Comparison of ENCODE assay signal across 22 mouse cellular contexts in genomic region chr9:108788713-108789112, GRCm38 (mm10). TPM values are rescaled to one million over a fixed set of nuclear protein-coding genes. Genes with fewer than 3 reads are reported as not detected.
DNase-seq lines count a peak whose midpoint lies in the region; ATAC-seq and TF ChIP-seq lines count a peak whose summit lies in the region.
"Had no signal": no experiment of that assay in that cellular context is flagged by ENCODE, and none has a peak within 500 bp of the region (broad histone marks: within the 10 kb centered on the region; RNA-seq: fewer than 3 reads in every experiment).

No protein-coding gene starts in this region.

- H3K4me3 ChIP-seq in forebrain, embryonic 14.5 days (ENCODE audit: low read depth, low read length): no peak overlapping the region
- no peak overlapping the region for H3K4me3 ChIP-seq in forebrain, embryonic 11.5 days (ENCODE audit: low read depth, low read length)
- H3K4me3 ChIP-seq in kidney, embryonic 16.5 days (ENCODE audit: low read length): no peak overlapping the region
- H3K4me3 ChIP-seq in forebrain, embryonic 16.5 days (replicated peaks; ENCODE audit: low read length): no peak overlapping the region
- H3K4me3 ChIP-seq in midbrain, postnatal 0 days (ENCODE audit: low read depth, low read length): no peak overlapping the region
- H3K4me3 ChIP-seq: embryonic facial prominence, embryonic 13.5 days; hindbrain, embryonic 15.5 days; limb, embryonic 15.5 days had no signal

- no peak for DNase-seq in forebrain, embryonic 14.5 days (ENCODE audit: low spot score)
- DNase-seq in forebrain, embryonic 11.5 days (ENCODE audit: low spot score): no peak
- DNase-seq in kidney, adult 9 months: no peak
- no peak for DNase-seq in midbrain, postnatal 0 days (ENCODE audit: low spot score)
- no peak for DNase-seq in gastrocnemius, postnatal 10 days
- DNase-seq: adrenal gland, postnatal 14 days; cerebellum, postnatal 10 days; gastrocnemius, postnatal 25 days; heart, postnatal 10 days; kidney, adult 11 months; kidney, postnatal 10 days; liver, postnatal 0 days; lung, postnatal 10 days; right cerebral cortex, postnatal 25 days; thymus, postnatal 14 days had no signal

- no peak overlapping the region for H3K9ac ChIP-seq in forebrain, embryonic 14.5 days (ENCODE audit: low read length)
- H3K9ac ChIP-seq in forebrain, embryonic 11.5 days (ENCODE audit: low read length): no peak overlapping the region
- 0 out of 2 replicates have a peak overlapping the region, but pooled peaks have one; percentile 7 for H3K9ac ChIP-seq in kidney, embryonic 16.5 days (replicated peaks; ENCODE audit: low read length)
- H3K9ac ChIP-seq in forebrain, embryonic 16.5 days (replicated peaks; ENCODE audit: low read depth, low read length): no peak overlapping the region
- H3K9ac ChIP-seq in midbrain, postnatal 0 days (replicated peaks; ENCODE audit: low read length, poor library complexity, severe bottlenecking): no peak overlapping the region
- H3K9ac ChIP-seq: embryonic facial prominence, embryonic 13.5 days; hindbrain, embryonic 15.5 days; limb, embryonic 15.5 days; liver, postnatal 0 days had no signal

- peaks cover 49% of the 10 kb centered on the region for H3K4me1 ChIP-seq in forebrain, embryonic 14.5 days (ENCODE audit: control insufficient read depth, insufficient read depth, low read length)
- peaks cover 15% of the 10 kb centered on the region for H3K4me1 ChIP-seq in forebrain, embryonic 11.5 days (replicated peaks; ENCODE audit: control insufficient read depth, insufficient read depth, low read length)
- peaks cover 70% of the 10 kb centered on the region for H3K4me1 ChIP-seq in kidney, embryonic 16.5 days (ENCODE audit: insufficient read depth, low read length)
- H3K4me1 ChIP-seq in forebrain, embryonic 16.5 days (replicated peaks; ENCODE audit: control insufficient read depth, insufficient read depth, low read length): peaks cover 73% of the 10 kb centered on the region
- peaks cover 32% of the 10 kb centered on the region for H3K4me1 ChIP-seq in midbrain, postnatal 0 days (ENCODE audit: insufficient read depth, low read length)

- TF ChIP-seq CTCF in midbrain, postnatal 0 days (IDR thresholded peaks at IDR 0.05): no peak

- 83% methylated on average over 3 of the region's 3 CpGs for WGBS in forebrain, embryonic 14.5 days
- 80% methylated on average over 3 of the region's 3 CpGs for WGBS in forebrain, embryonic 11.5 days
- WGBS in kidney, embryonic 16.5 days: 31% methylated on average over 3 of the region's 3 CpGs
- WGBS in forebrain, embryonic 16.5 days: 80% methylated on average over 3 of the region's 3 CpGs
- WGBS in midbrain, postnatal 0 days: 69% methylated on average over 3 of the region's 3 CpGs

- no peak for ATAC-seq in forebrain, embryonic 14.5 days
- no peak for ATAC-seq in forebrain, embryonic 11.5 days (replicated peaks; ENCODE audit: low FRiP score)
- ATAC-seq in kidney, embryonic 16.5 days (ENCODE audit: low FRiP score, low TSS enrichment): no peak
- ATAC-seq in forebrain, embryonic 16.5 days: no peak
- ATAC-seq in midbrain, postnatal 0 days (ENCODE audit: low FRiP score): no peak
- ATAC-seq: activated CD4-positive, CD25-positive, alpha-beta regulatory T cell, adult 4 months; liver, postnatal 0 days had no signal

- H3K4me2 ChIP-seq in forebrain, embryonic 14.5 days (ENCODE audit: low read length): 0 out of 2 replicates have a peak overlapping the region, but pooled peaks have one; percentile 5
- no peak overlapping the region for H3K4me2 ChIP-seq in forebrain, embryonic 11.5 days (ENCODE audit: low read depth, low read length, severe bottlenecking)
- H3K4me2 ChIP-seq in kidney, embryonic 16.5 days (replicated peaks; ENCODE audit: low read depth, low read length): no peak overlapping the region
- H3K4me2 ChIP-seq in forebrain, embryonic 16.5 days (ENCODE audit: low read length): 0 out of 2 replicates have a peak overlapping the region, but pooled peaks have one; percentile 5
- 0 out of 2 replicates have a peak overlapping the region, but pooled peaks have one; percentile 9 for H3K4me2 ChIP-seq in midbrain, postnatal 0 days (ENCODE audit: low read depth, low read length, poor library complexity, severe bottlenecking)
- H3K4me2 ChIP-seq: embryonic facial prominence, embryonic 13.5 days; limb, embryonic 15.5 days had no signal

- peaks cover 16% of the 10 kb centered on the region; the same call in 1 of the 2 replicates for H3K36me3 ChIP-seq in forebrain, embryonic 14.5 days (ENCODE audit: control insufficient read depth, insufficient read depth, low read length)
- H3K36me3 ChIP-seq in forebrain, embryonic 11.5 days (ENCODE audit: control insufficient read depth, insufficient read depth, low read length): no peaks in the 10 kb centered on the region
- H3K36me3 ChIP-seq in kidney, embryonic 16.5 days (ENCODE audit: insufficient read depth, low read length): peaks cover 6% of the 10 kb centered on the region; the same call in 1 of the 2 replicates
- no peaks in the 10 kb centered on the region for H3K36me3 ChIP-seq in forebrain, embryonic 16.5 days (ENCODE audit: control insufficient read depth, insufficient read depth)
- no peaks in the 10 kb centered on the region for H3K36me3 ChIP-seq in midbrain, postnatal 0 days (ENCODE audit: insufficient read depth, low read length)
- H3K36me3 ChIP-seq: hindbrain, embryonic 15.5 days had no signal

- H3K27ac ChIP-seq in forebrain, embryonic 14.5 days (ENCODE audit: low read depth, low read length): no peak overlapping the region
- no peak overlapping the region for H3K27ac ChIP-seq in forebrain, embryonic 11.5 days (ENCODE audit: low read depth, low read length)
- H3K27ac ChIP-seq in kidney, embryonic 16.5 days (ENCODE audit: low read length): no peak overlapping the region
- H3K27ac ChIP-seq in forebrain, embryonic 16.5 days (ENCODE audit: low read length): no peak overlapping the region
- H3K27ac ChIP-seq in midbrain, postnatal 0 days (ENCODE audit: low read depth, low read length): no peak overlapping the region
- H3K27ac ChIP-seq: embryonic facial prominence, embryonic 13.5 days; hindbrain, embryonic 15.5 days; limb, embryonic 15.5 days had no signal

- no peaks in the 10 kb centered on the region for H3K9me3 ChIP-seq in forebrain, embryonic 14.5 days (replicated peaks; ENCODE audit: control insufficient read depth, low read length)
- H3K9me3 ChIP-seq in forebrain, embryonic 11.5 days (ENCODE audit: control insufficient read depth, low read length): no peaks in the 10 kb centered on the region
- H3K9me3 ChIP-seq in kidney, embryonic 16.5 days (ENCODE audit: low read length): no peaks in the 10 kb centered on the region
- no peaks in the 10 kb centered on the region for H3K9me3 ChIP-seq in forebrain, embryonic 16.5 days (ENCODE audit: control insufficient read depth, low read length)
- H3K9me3 ChIP-seq in midbrain, postnatal 0 days (ENCODE audit: low read length): no peaks in the 10 kb centered on the region
- H3K9me3 ChIP-seq: embryonic facial prominence, embryonic 13.5 days; G1E; hindbrain, embryonic 15.5 days; limb, embryonic 15.5 days had no signal

- H3K27me3 ChIP-seq in forebrain, embryonic 14.5 days (replicated peaks; ENCODE audit: control insufficient read depth, insufficient read depth, low read length): no peaks in the 10 kb centered on the region
- H3K27me3 ChIP-seq in forebrain, embryonic 11.5 days (ENCODE audit: control insufficient read depth, insufficient read depth, low read length): no peaks in the 10 kb centered on the region
- no peaks in the 10 kb centered on the region for H3K27me3 ChIP-seq in kidney, embryonic 16.5 days (ENCODE audit: insufficient read depth, low read length)
- H3K27me3 ChIP-seq in forebrain, embryonic 16.5 days (replicated peaks; ENCODE audit: control insufficient read depth, insufficient read depth, low read length): no peaks in the 10 kb centered on the region
- no peaks in the 10 kb centered on the region for H3K27me3 ChIP-seq in midbrain, postnatal 0 days (ENCODE audit: insufficient read depth, low read length)
- H3K27me3 ChIP-seq: embryonic facial prominence, embryonic 13.5 days; hindbrain, embryonic 15.5 days; limb, embryonic 15.5 days had no signal

RNA-seq across cellular contexts. Expression of gene Ip6k2, which starts 5.1 kb away (rescaled TPM):
- 217 and 221 TPM in 2 replicates for polyA plus RNA-seq in forebrain, embryonic 14.5 days (2014; fragmentation: Nextera tagmentation; extraction: Ambion mirVana)
- 96.6 and 108 TPM in 2 replicates for polyA plus RNA-seq in forebrain, embryonic 11.5 days (2014; fragmentation: Nextera tagmentation; extraction: Ambion mirVana)
- 100 and 109 TPM in 2 replicates for polyA plus RNA-seq in kidney, embryonic 16.5 days (2015; fragmentation: Nextera tagmentation; extraction: Ambion mirVana)
- polyA plus RNA-seq in forebrain, embryonic 16.5 days (2015; fragmentation: Nextera tagmentation; extraction: Ambion mirVana): 183 and 224 TPM in 2 replicates
- 126 and 138 TPM in 2 replicates for total RNA-seq in midbrain, postnatal 0 days (2014; rRNA removed)
- polyA plus RNA-seq in midbrain, postnatal 0 days (2015; fragmentation: Nextera tagmentation; extraction: Ambion mirVana): 228 and 230 TPM in 2 replicates
- total RNA-seq in gastrocnemius, postnatal 10 days (2021): 10 to 100 TPM; 30.6 to 39.6 TPM

RNA-seq across cellular contexts. Expression of gene Nckipsd, which starts 19.5 kb away (rescaled TPM):
- 13.6 and 19.2 TPM in 2 replicates for polyA plus RNA-seq in forebrain, embryonic 14.5 days (2014; fragmentation: Nextera tagmentation; extraction: Ambion mirVana)
- 14.4 and 22.0 TPM in 2 replicates for polyA plus RNA-seq in forebrain, embryonic 11.5 days (2014; fragmentation: Nextera tagmentation; extraction: Ambion mirVana)
- 17.7 and 23.6 TPM in 2 replicates for polyA plus RNA-seq in kidney, embryonic 16.5 days (2015; fragmentation: Nextera tagmentation; extraction: Ambion mirVana)
- 20.5 and 35.1 TPM in 2 replicates for polyA plus RNA-seq in forebrain, embryonic 16.5 days (2015; fragmentation: Nextera tagmentation; extraction: Ambion mirVana)
- total RNA-seq in midbrain, postnatal 0 days (2014; rRNA removed): 30.1 and 83.4 TPM in 2 replicates
- 25.7 and 32.5 TPM in 2 replicates for polyA plus RNA-seq in midbrain, postnatal 0 days (2015; fragmentation: Nextera tagmentation; extraction: Ambion mirVana)
- 1 to 10 TPM; 5.3 to 6.3 TPM for total RNA-seq in gastrocnemius, postnatal 10 days (2021)

RNA-seq across cellular contexts. Expression of gene Celsr3, which starts 37.4 kb away (rescaled TPM):
- polyA plus RNA-seq in forebrain, embryonic 14.5 days (2014; fragmentation: Nextera tagmentation; extraction: Ambion mirVana): 10.7 and 17.6 TPM in 2 replicates
- 6.9 and 9.4 TPM in 2 replicates for polyA plus RNA-seq in forebrain, embryonic 11.5 days (2014; fragmentation: Nextera tagmentation; extraction: Ambion mirVana)
- polyA plus RNA-seq in kidney, embryonic 16.5 days (2015; fragmentation: Nextera tagmentation; extraction: Ambion mirVana): 0.12 and 0.26 TPM in 2 replicates
- polyA plus RNA-seq in forebrain, embryonic 16.5 days (2015; fragmentation: Nextera tagmentation; extraction: Ambion mirVana): 18.9 and 22.3 TPM in 2 replicates
- 61.7 and 76.3 TPM in 2 replicates for total RNA-seq in midbrain, postnatal 0 days (2014; rRNA removed)
- 7.2 and 7.4 TPM in 2 replicates for polyA plus RNA-seq in midbrain, postnatal 0 days (2015; fragmentation: Nextera tagmentation; extraction: Ambion mirVana)
- under 1 TPM; 0.14 to 0.54 TPM for total RNA-seq in gastrocnemius, postnatal 10 days (2021)
- polyA plus RNA-seq: activated CD4-positive, CD25-positive, alpha-beta regulatory T cell, adult 4 months; G1E had no signal

Comparison
In these comparisons a context has a peak if more than half of its experiments do, and no peak if none do; other contexts are left out.
1. H3K4me2 ChIP-seq: peak in forebrain, embryonic 14.5 days (single experiment), forebrain, embryonic 16.5 days (single experiment) and midbrain, postnatal 0 days (single experiment); none in forebrain, embryonic 11.5 days (single experiment) and kidney, embryonic 16.5 days (single experiment).